Mouse (Mus musculus) thymus, postnatal 25 days (tissue): ENCODE data around the gene Cks1b.

ENCODE experiments used
- DNase-seq: peaks from one replicate; pipeline ENCODE4 v3.0.0; 2022

Cks1b gene

DNA sequence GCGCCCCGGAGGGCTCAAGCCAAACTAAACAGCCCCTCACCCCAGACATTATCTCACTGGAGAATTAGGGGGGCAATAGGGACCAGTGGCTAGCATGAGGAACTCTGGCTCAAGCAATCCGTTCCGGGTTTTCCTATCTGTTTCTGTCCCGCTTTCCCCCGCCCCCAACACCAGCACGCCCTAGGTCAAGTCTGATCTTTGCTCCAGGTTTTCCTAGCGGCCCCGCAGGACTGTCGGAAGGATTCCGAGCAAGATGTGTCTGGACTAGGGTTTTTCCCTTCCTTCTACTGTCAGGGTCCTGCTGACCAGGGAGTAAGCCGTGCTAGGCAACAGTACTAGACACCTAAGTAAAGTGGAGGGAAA, 23.3 kb downstream of the Cks1b start:
- DNase-seq = peak; percentile 27

DNA sequence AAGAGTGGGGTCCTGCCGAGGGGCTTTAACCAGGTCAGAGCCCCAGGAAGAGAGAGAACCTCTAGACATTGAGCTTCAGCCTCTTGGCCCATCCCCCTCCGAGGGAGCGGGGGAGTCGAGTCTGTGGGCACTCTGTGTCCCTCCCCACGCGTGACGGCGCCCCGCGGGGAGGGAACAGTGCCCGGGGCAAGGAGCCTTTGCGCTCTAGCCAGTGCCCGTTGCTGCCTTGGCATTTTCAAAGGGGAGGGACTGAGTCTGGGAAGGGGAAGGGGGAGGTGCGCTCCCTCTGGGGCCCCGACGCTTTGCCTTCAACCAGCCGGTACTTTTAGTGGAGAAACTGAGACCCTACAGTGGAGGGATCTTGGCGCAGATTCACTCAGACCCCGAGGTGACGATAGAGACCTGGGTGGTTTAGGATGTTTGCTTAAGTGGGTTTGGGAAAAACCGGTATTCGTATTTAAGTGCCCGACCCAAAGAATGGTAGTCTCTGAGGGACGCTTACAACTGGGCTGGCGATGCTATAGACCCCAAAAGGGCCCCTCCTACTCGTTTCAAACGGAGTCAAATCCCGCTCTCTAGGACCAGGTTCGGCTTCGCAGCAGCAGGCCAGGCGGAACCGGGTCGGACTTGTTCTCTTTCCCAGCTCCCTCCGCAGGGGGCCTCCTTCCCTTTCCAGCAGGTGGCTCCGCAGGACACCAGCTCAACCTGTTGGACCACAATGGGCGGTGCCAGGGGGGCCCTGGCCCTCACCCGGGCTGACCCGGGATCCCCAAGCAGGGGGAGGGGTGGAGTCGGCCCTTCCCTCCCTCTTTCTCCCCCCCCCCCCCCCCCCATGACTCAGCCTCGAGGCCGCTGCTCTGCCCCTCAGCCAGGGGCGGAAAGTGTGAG, 23.9 kb downstream of the Cks1b start, which contains the start of gene Zbtb7b:
TSS of gene Zbtb7b (minus strand) at position 771 of the 888 bp plus-strand sequence.
- DNase-seq = peak; percentile 37

DNA sequence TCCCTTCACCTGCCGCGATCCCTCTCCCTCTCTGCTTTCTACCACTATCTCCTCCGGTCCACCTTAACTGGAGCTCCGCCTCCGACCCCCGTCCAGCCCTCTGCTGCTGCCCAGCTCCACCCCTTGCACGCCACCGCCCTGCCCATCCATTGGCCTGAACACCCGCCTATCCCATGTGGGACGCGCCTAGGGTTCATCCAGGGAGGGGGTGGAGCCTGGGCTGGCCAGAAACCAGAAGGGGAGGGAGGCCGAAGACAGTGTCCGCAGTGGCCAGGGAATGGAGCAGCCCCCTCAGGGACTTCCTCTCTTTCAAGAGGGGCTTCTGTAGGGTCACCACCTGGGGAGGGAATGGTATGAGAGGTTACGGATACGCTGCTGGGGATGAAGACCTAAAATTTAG, 24.6 kb downstream of the Cks1b start:
- peak; percentile 72 for DNase-seq

DNA sequence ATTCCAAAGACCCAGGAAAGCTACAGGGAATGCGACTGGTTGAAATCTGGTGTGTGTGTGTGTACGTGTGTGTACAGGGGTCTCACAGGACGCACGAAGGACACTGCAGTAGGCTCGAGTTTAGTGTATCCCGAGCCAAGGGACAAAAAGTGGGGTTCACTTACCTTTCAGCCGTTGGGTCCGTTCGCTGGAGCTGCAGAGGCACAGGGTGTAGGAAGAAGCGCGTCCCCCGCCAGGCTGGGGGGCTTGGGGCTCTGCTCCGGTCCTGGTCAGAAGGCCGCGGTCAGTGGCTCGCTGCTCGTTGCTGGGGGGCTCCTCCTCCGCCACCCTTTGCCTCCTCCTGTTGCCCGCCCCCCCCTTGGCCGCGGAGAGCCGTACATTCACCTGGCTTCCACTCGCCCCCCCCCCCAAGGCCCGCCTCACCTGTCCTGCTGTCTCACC, 25.3 kb downstream of the Cks1b start:
- no peak for DNase-seq

DNA sequence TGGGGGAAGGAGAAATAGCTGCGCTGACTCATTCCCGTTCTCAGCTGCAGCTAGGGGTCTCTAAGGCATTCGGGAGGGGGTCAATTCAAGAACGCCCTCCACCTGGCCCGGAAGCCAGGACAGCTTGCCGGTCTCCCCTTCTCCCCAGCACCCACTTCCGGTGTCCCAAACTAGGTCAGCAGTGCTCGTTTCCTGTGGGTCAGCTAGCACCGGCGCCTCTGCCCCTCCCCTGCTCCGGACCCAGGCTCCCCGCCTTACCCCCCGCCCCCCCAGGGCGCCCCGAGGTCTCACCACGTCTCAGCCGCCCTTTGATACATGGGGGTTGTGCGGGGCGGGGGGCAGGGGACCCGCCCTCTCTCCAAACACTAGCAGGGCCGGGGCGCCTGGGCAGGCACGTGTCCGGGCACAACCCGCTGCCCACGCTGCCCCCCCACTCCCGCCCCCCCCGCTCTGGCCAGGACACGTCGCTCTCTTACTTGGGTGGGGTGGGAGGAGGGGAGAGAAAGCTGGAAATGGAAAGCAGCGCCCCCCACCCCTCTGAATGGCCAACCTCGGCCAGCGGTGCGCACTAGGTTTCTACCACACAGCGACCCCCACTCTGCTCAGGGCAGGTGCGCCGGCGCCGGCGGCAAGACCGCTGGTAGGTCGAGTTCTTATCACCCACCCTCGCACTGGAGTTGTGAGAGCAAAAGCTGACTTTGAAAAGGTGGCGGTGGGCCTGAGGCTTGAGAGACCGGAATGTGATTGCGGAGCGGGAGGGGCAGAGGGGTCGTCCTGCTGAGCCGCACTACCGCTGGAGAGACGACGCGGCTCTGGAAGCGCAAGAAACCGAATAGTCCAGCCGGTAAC, 26.3 kb downstream of the Cks1b start:
- peak; percentile 38 for DNase-seq

DNA sequence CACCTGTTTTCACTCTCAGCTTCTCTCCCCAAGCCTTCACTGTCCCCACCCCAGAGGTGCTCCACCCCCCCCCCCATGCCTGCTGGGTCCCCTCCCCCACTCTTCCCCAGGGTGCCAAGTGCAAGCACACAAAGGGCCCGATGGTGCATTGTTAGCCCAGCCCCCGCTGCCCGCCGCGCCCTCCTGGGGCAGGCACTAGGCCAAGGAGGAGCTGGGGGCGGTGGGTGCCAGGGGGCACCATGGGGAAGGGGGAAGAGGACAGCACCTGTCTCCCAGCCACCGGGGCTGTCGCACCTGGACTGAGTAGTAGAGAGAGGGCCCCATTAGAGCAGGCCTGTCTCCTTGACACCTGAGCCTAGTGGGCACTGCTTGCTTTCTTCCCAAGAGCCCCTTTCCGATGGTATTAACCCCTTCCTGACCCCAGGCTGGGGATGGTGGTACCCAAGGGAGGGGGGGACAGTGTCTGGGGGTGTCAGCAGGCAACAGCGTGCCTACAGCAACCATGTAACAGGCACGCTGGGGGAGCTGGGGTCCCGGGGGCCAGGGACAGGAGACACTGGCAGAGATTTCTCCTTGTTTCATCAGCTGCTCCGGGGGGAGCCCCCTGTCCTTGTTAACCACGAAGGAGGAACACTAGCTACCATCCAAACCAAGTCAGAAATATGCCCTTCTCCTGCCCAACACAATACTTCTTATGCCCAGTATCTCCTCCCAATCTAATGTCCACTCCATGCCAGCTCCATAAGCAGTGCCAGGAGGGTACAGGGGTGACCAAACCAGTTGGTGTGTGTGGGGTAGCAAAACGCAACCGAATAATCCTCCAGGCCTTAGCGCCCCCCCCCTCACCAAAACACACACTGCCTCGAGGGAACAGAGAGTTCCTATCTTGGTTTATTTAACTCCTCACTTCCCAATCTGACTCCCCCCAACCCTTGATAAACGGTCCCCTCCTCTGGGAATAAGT, 27.2 kb downstream of the Cks1b start:
- peak; percentile 56 for DNase-seq

DNA sequence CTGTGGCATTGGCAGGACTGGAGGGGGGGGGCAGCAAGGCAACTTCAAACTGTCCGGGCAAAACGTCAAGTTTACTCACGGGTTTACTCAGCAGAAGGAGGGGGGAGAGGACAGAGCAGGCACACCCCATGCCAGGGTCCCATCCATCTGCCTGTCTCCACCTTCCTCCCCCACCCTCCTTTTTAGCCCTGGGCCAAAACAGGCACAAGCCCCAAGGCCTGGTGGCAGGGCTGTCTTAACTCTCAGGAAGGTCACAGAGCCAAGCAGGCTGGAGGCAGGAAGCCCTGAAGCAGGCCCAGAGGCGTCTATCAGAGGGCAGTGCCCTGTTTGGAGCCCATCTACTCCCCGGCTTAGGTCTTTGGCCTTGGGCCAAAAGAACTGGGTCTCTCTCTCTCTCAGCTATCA, 28.1 kb downstream of the Cks1b start:
- DNase-seq = peak; percentile 21

DNA sequence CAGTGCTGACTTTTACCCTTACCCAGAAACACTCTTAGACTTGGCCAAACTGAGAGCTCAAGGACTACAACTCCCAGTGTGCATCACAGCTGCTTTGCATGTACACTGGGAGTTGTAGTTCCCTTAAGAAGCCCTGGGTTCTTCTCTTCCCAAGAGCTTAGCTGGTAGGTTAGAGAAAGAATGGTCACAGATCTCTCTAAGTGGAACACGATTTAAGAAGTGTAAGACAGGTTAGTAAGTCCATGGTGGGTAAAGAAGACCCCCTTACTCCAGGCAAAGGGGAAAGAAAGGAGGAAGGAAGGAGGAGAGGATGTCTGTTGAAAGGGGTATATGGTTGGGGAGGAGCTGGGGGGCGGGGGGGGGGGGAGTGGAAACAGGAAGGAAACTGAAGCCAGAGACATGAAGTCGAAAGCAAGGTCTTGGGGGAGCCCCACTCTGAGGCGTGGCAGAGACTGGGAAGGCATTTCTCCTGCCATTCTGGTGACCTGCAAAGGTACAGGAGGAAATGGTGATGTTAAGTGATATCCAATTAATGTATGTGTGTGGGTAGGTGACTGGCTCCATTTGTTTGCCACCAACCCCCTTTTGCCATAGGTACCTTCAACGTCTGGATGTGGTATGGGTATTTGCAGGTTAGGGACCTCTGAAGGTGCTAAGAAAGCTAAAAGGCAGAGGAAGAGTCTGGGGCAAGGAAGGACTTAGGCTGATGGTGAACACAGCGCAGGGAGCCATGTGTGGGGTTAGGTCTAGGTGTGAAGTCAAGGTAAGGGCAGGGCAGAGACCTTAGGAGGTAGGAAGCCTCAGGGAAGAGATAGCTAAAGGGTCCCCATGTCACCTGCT, 29.1 kb downstream of the Cks1b start:
- peak; percentile 56 for DNase-seq

DNA sequence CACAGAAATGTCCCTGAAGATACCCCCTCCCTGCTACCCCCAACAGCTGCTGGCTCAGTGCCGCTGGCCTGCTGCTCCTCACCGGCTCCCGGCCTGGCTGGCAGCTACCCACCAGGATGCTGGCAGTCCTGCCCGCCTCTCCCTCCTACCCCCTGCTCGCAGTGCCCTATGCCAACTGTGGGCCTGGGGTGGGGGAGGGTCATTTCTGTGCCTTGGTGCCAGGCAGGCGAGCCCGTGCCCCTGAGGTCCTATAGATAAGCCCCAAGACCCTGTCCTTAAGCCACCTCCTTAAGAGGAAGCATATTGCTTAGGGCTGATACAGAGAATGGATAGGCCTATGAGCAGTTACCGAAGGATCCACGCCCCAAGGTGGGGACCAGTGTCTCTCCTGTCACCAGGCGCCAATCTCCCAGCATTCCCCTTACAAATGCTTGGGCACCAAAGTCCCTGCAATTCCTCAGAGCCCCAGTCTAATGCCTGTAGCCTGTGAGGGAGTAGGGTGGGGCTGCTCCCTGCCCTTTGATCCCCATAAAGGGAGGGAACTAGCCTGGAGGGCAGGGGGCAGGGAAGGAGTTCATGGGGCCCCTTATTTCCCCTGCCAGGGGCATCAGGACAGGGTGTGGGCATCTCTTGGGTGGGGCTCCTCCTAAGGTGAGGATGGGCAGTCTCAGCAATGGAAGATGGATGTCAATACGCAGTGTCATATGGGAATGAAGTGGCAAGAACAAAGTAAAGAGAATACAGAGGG, 29.9 kb downstream of the Cks1b start:
- DNase-seq = no peak

DNA sequence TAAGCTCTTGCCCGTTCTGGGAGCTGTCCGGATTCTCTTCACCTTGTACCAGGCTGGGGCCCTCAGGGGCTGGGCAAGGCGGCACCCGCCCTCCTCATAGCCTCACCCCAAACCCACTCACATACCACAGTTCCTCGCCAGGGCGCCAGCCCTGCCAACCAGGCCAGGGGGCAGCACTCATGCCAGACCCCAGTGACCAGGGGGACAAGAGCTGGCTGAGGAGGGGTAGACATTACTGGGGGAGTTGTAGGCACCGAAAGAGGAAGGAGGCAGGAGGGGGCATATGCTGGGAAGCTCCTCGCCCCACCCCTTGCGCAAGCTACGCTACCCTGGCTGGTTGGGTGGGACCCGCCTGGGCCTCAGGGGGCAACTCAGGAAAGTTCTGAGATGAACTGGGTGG, 30.6 kb downstream of the Cks1b start:
- DNase-seq = peak; percentile 23

DNA sequence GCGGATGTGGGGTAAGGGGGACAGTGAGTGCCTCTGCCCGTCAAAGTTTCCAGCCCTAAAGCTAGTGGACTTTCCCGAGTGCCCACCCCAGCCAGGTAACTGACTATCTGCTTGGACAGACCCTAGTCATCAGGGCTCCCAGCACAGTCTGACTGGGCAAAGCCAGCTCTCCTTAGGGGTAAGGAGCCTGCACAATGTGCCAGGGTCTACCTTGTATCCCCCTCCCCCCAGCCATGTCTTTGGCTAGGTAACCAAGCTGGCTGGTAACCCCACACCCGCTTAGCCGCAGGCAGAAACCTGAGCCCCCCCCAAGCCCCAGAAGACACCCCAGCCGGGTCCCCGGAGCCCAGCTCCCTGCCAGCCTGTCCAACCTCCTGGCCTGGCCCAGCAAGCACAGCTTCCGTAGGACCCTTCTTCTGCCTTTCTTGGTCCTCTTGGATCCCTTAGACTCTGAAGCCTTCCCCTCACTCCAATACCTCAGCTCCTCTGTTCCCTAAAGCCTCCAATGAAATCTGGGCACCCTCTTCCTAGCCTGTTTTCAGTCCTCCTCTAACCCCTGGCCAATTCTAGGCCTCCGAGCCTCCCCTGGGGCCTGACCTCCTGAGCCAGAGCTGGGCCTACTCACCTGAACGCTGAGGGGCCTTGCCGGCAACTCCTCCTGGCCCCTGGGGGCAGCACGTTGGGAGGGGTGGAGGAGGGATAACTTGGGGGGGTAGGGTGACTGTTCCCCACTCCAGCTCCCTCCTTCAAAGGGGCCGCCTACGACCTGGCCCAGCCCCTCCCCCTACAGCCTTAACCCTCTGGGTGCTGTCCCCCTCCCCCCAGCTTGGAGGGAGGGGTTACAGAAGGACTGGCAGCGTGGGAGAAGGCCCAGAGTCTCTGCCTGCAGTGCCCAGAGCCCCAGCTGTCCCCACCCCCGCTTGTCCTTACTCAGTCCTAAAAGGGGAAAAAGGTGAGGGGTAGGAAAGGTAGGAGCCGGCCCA, 31.5 kb downstream of the Cks1b start:
- peak; percentile 47 for DNase-seq

DNA sequence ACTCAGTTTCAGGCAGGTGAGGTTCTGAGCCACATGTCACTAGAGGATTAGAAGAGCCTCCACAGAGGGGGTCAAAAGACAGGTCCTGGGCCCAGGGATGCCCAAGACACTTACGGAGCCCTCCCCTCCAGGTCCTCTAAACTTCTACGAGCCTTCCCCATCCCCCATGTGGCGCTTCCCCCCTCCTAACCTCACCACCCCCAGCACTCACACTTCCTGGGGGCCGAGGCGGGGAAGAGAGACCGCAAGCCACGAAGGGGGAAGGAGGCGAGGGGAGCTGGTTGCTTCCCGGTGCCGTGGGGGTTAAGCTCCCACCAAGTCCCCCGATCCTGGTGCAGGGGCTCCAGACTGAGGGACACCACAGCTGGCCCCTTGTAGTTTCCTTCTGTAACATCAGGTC, 32.7 kb downstream of the Cks1b start:
- peak; percentile 73 for DNase-seq

DNA sequence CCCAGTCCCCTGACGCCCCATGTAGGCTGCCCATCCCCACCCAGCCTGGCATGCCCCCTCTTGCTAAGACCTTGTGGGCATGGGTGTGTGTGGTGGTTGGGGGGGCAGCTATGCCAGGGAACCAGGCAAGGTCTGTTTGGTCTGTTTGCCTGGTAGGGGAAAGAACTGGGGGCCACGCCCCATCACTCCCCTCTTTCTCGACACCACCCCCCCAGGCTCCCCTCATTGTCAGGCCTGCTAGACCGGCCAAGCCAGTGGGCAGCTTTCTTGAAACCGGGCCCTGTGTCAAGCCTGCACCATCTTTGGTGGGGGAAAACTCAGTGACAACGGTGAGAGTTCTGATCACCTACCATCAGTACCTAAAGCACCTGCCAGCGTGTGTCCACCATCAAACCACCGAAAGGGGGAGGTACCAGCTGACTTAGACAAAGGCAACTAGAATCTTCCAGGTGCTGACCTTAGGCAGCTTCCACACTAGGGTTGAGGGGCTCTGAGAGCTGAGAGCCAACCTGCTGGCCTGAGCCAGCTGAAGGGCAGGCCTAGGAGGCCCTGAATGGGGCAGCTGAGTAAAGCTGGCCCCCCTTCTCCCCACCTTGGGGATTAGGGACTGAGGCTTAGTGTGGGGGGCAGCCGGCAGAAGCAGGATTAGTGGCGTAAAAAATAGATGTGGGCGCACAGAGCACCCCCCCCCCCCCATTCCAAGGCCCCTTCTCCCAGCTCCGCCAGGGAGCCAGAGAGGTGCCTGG, 33.7 kb downstream of the Cks1b start:
- no peak for DNase-seq

DNA sequence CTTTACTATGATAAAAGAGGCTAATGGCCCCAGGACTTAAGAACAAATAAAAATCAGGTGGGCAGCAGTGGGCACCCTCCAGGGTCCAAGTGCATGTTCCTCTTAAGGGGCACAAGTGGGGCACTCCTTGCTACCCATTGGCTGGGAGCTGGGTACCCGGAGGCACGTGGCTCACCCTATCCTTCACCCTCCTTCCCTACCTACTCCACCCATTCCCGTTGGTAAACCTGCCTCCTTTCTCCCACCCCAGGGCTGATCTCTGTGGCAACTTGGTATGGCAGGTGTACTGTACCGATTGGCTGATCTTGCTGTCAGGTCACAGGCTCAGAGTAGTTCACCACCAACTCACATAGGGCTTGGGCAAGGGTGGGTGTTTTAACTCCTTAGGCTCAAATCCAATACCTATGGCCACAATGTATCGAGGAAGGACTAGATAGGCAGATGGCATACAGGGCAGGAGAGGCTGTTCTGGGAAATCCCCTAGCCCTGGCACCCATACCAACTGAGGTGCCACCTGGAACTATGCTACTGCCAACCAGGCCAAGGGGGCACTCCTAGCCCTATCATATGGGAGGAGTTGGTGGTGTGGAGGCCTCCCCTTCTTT, 34.4 kb downstream of the Cks1b start:
- DNase-seq = no peak

DNA sequence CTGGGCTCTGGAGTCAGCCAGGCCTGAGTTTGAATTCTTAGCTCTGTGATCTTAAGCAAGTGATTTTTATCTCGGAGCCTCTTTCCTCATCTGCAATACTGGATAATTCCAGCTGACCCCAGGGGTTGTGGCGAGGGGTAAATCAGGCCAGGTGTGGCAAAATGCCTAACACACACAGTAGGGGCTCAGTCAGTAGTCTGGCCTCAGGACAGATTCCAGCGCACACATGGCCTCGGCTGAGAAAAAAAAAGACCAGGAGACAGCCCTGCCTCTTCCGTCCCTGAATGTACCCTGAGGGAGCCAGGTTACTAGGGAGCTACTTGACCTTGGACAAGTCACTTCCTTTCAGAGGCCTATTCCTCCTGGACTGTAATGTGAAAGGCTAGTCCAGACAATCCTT, 35.2 kb downstream of the Cks1b start:
- DNase-seq = no peak

DNA sequence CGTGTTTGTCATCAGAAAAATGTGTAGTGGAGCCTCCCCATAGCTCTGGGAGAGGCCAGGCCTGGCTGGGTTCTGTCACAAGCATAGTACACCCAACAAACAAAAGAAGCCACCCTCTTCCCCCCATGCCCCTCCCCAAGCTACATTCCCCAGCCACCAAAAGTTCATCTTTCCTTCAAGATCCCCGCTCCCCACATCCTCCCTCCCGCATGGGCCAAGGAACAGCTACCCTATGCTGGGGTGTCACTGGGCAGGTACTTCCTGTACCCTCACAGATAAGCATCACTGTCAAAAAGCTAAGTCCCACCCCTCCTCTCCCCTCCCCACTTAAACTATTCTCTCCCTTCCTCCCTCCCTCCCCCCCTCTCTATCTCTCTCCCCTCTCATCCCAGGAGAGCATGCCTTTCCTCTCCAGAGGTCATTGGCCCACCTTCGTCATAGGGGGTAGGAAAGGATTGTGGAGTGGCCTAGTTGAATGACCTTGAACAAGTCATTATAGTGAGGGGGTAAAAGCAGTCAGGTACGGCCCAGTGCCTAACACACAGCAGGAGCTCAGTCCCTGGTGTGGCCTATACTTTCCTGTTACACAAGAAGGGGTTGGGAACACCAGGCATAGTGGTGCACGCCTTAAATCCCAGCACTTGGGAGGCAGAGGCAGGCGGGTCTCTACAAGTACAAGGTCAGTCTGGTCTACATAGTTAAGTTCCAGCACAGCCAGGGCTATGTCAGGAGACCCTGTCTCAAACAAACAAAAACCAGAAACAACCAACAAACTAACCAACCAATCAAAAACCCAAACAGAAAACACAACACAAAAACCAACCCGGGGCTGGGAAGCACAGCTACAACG, 35.9 kb downstream of the Cks1b start:
- peak; percentile 36 for DNase-seq

DNA sequence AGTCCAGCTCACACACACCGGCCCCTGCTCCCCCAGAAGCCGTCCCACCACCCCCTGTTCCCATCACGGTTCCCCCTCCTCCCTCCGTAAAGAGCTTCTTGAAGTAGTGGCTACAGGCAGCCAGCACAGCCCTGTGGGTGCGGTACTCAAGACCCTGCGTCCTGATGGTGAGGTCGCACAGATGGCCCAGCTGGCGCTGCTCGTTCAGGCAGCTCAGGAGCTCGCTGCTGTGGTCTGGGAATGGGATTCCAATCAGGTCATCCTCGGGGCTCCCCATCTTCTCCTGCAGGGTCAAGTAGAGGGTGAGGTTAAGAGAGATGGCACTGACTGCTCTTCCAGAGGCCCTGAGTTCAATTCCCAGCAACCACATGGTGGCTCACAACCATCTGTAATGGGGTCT, 37.0 kb downstream of the Cks1b start:
- DNase-seq = no peak

DNA sequence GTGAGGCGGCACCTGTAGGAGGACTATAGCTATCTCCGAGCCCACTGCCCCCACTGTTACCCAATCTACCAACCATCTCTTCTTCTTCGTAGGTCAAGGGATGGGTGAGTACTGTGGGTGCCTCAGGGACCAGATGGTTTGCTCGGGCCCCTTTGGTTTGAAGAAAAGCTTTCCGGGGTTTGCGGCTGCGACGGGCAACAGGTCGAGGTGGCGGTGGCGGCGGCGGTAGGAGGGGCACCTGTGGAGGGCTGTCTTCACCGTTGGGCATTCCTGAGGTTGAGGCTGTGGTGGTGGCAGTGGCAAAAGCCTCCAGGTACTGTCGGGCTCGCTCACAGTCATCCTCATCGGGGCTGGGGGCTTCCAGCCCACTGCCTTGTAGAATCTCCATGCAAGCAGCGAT, 37.5 kb downstream of the Cks1b start:
- DNase-seq = no peak
